Mouse (Mus musculus): ENCODE data around the gene Atp2a2. TPM values are rescaled to one million over a fixed set of nuclear protein-coding genes. Genes with fewer than 3 reads are reported as not detected.
A peak's percentile ranks its signal among the peaks of the same experiment; 100 is the strongest.
"Not testable (repeated sequence)": the region's sequence is repeated elsewhere in the genome, so short reads cannot be mapped to it uniquely, and the experiment has no call there.

The Atp2a2 gene
- polyA plus RNA-seq, 1 experiment from 2014 or later, result 255 TPM

GRCm38 (mm10) chr5:122458066-122458465 is 44.0 kb downstream of the Atp2a2 start:
- no peak for ATAC-seq (replicated peaks; ENCODE audit: insufficient number of reproducible peaks, low FRiP score, low TSS enrichment)
- peaks cover 88% of the 10 kb centered on the region for H3K36me3 ChIP-seq (ENCODE audit: control insufficient read depth, insufficient read depth, low read length)
- WGBS (ENCODE audit: insufficient replicate concordance), result 90% methylated on average over 4 of the region's 4 CpGs
- H3K9me3 ChIP-seq (replicated peaks; ENCODE audit: control insufficient read depth, low read length), result no peaks in the 10 kb centered on the region
- no peaks in the 10 kb centered on the region for H3K27me3 ChIP-seq (ENCODE audit: control insufficient read depth, insufficient read depth, low read length)
- H3K4me2 ChIP-seq, result no peak overlapping the region
- H3K4me1 ChIP-seq (ENCODE audit: control insufficient read depth, insufficient read depth, low read length), result 0 out of 2 replicates have a peak, but pooled peaks cover 7% of the 10 kb centered on the region
- no peak overlapping the region for H3K4me3 ChIP-seq (ENCODE audit: low read depth, low read length)
- H3K27ac ChIP-seq (ENCODE audit: low read depth, low read length), result no peak overlapping the region
- no peak overlapping the region for H3K9ac ChIP-seq (ENCODE audit: low read depth, low read length)

- not testable (repeated sequence) for H3K4me2 ChIP-seq; H3K4me3 ChIP-seq (ENCODE audit: low read depth, low read length); H3K27me3 ChIP-seq (ENCODE audit: control insufficient read depth, insufficient read depth, low read length); H3K4me1 ChIP-seq (ENCODE audit: control insufficient read depth, insufficient read depth, low read length); ATAC-seq (replicated peaks; ENCODE audit: insufficient number of reproducible peaks, low FRiP score, low TSS enrichment); H3K9me3 ChIP-seq (replicated peaks; ENCODE audit: control insufficient read depth, low read length); H3K9ac ChIP-seq (ENCODE audit: low read depth, low read length); H3K27ac ChIP-seq (ENCODE audit: low read depth, low read length)
- WGBS (ENCODE audit: insufficient replicate concordance), result 78% methylated on average over 9 of the region's 9 CpGs
- H3K36me3 ChIP-seq (ENCODE audit: control insufficient read depth, insufficient read depth, low read length), result peaks cover 85% of the 10 kb centered on the region
Measured at GRCm38 (mm10) chr5:122457054-122457453, 45.0 kb downstream of the Atp2a2 start.

- 0 out of 2 replicates have a peak, but pooled peaks cover 7% of the 10 kb centered on the region for H3K4me1 ChIP-seq (ENCODE audit: control insufficient read depth, insufficient read depth, low read length)
- H3K9me3 ChIP-seq (replicated peaks; ENCODE audit: control insufficient read depth, low read length), result no peaks in the 10 kb centered on the region
- H3K27me3 ChIP-seq (ENCODE audit: control insufficient read depth, insufficient read depth, low read length), result no peaks in the 10 kb centered on the region
- H3K4me2 ChIP-seq, result no peak overlapping the region
- 0 out of 2 replicates have a peak overlapping the region, but pooled peaks have one; percentile 34 for H3K9ac ChIP-seq (ENCODE audit: low read depth, low read length)
- no peak overlapping the region for H3K27ac ChIP-seq (ENCODE audit: low read depth, low read length)
- peaks cover 73% of the 10 kb centered on the region for H3K36me3 ChIP-seq (ENCODE audit: control insufficient read depth, insufficient read depth, low read length)
- WGBS (ENCODE audit: insufficient replicate concordance), result 83% methylated on average over 3 of the region's 3 CpGs
- no peak overlapping the region for H3K4me3 ChIP-seq (ENCODE audit: low read depth, low read length)
- no peak for ATAC-seq (replicated peaks; ENCODE audit: insufficient number of reproducible peaks, low FRiP score, low TSS enrichment)
Measured at GRCm38 (mm10) chr5:122455584-122455983, 46.4 kb downstream of the Atp2a2 start.

- 0 out of 2 replicates have a peak overlapping the region, but pooled peaks have one; percentile 50 for H3K27ac ChIP-seq (ENCODE audit: low read depth, low read length)
- 88% methylated on average over 3 of the region's 3 CpGs for WGBS (ENCODE audit: insufficient replicate concordance)
Measured at GRCm38 (mm10) chr5:122454883-122455282, 47.1 kb downstream of the Atp2a2 start.

GRCm38 (mm10) chr5:122454442-122454841 is 47.6 kb downstream of the Atp2a2 start:
- no peaks in the 10 kb centered on the region for H3K27me3 ChIP-seq (ENCODE audit: control insufficient read depth, insufficient read depth, low read length)
- H3K4me3 ChIP-seq (ENCODE audit: low read depth, low read length), result no peak overlapping the region
- peak overlapping the region; percentile 50; the same call in 1 of the 2 replicates for H3K27ac ChIP-seq (ENCODE audit: low read depth, low read length)
- no peak overlapping the region for H3K9ac ChIP-seq (ENCODE audit: low read depth, low read length)
- H3K4me2 ChIP-seq, result no peak overlapping the region
- H3K9me3 ChIP-seq (replicated peaks; ENCODE audit: control insufficient read depth, low read length), result no peaks in the 10 kb centered on the region
- peaks cover 61% of the 10 kb centered on the region for H3K36me3 ChIP-seq (ENCODE audit: control insufficient read depth, insufficient read depth, low read length)
- 93% methylated on average over 4 of the region's 4 CpGs for WGBS (ENCODE audit: insufficient replicate concordance)
- no peak; the same call in 1 of the 2 replicates for ATAC-seq (replicated peaks; ENCODE audit: insufficient number of reproducible peaks, low FRiP score, low TSS enrichment)
- H3K4me1 ChIP-seq (ENCODE audit: control insufficient read depth, insufficient read depth, low read length), result 0 out of 2 replicates have a peak, but pooled peaks cover 7% of the 10 kb centered on the region

More at GRCm38 (mm10) chr5:122454883-122455282, 47.1 kb downstream of the Atp2a2 start:
- Histone ChIP-seq H3K27me3 (ENCODE audit: control insufficient read depth, insufficient read depth, low read length) (no peaks in the 10 kb centered on the region), H3K36me3 (ENCODE audit: control insufficient read depth, insufficient read depth, low read length) (peaks cover 66% of the 10 kb centered on the region), H3K4me2 (no peak overlapping the region), H3K4me1 (ENCODE audit: control insufficient read depth, insufficient read depth, low read length) (0 out of 2 replicates have a peak, but pooled peaks cover 7% of the 10 kb centered on the region), H3K9me3 (replicated peaks; ENCODE audit: control insufficient read depth, low read length) (no peaks in the 10 kb centered on the region), H3K9ac (ENCODE audit: low read depth, low read length) (no peak overlapping the region), H3K4me3 (ENCODE audit: low read depth, low read length) (no peak overlapping the region)
- ATAC-seq (replicated peaks; ENCODE audit: insufficient number of reproducible peaks, low FRiP score, low TSS enrichment), result no peak

- H3K27ac ChIP-seq (ENCODE audit: low read depth, low read length), result peak overlapping the region; percentile 35; the same call in 1 of the 2 replicates
- H3K4me2 ChIP-seq, result no peak overlapping the region
- no peak overlapping the region for H3K4me3 ChIP-seq (ENCODE audit: low read depth, low read length)
- 0 out of 2 replicates have a peak, but pooled peaks cover 7% of the 10 kb centered on the region for H3K4me1 ChIP-seq (ENCODE audit: control insufficient read depth, insufficient read depth, low read length)
- no peak overlapping the region for H3K9ac ChIP-seq (ENCODE audit: low read depth, low read length)
- WGBS (ENCODE audit: insufficient replicate concordance), result 54% methylated on average over 6 of the region's 6 CpGs
- H3K9me3 ChIP-seq (replicated peaks; ENCODE audit: control insufficient read depth, low read length), result no peaks in the 10 kb centered on the region
- H3K36me3 ChIP-seq (ENCODE audit: control insufficient read depth, insufficient read depth, low read length), result peaks cover 49% of the 10 kb centered on the region
- ATAC-seq (replicated peaks; ENCODE audit: insufficient number of reproducible peaks, low FRiP score, low TSS enrichment), result no peak
- H3K27me3 ChIP-seq (ENCODE audit: control insufficient read depth, insufficient read depth, low read length), result no peaks in the 10 kb centered on the region
Measured at GRCm38 (mm10) chr5:122453188-122453587, 48.8 kb downstream of the Atp2a2 start.

GRCm38 (mm10) chr5:122452194-122452593 is 49.8 kb downstream of the Atp2a2 start:
- 70% methylated on average over 7 of the region's 7 CpGs for WGBS (ENCODE audit: insufficient replicate concordance)
- Histone ChIP-seq H3K36me3 (ENCODE audit: control insufficient read depth, insufficient read depth, low read length) (peaks cover 39% of the 10 kb centered on the region), H3K9me3 (replicated peaks; ENCODE audit: control insufficient read depth, low read length) (no peaks in the 10 kb centered on the region), H3K4me3 (ENCODE audit: low read depth, low read length) (no peak overlapping the region), H3K4me1 (ENCODE audit: control insufficient read depth, insufficient read depth, low read length) (0 out of 2 replicates have a peak, but pooled peaks cover 7% of the 10 kb centered on the region), H3K4me2 (no peak overlapping the region), H3K9ac (ENCODE audit: low read depth, low read length) (no peak overlapping the region), H3K27me3 (ENCODE audit: control insufficient read depth, insufficient read depth, low read length) (no peaks in the 10 kb centered on the region), H3K27ac (ENCODE audit: low read depth, low read length) (peak overlapping the region; percentile 43; the same call in 1 of the 2 replicates)
- ATAC-seq (replicated peaks; ENCODE audit: insufficient number of reproducible peaks, low FRiP score, low TSS enrichment), result no peak

- no peak overlapping the region for H3K9ac ChIP-seq (ENCODE audit: low read depth, low read length)
- 0 out of 2 replicates have a peak, but pooled peaks cover 7% of the 10 kb centered on the region for H3K4me1 ChIP-seq (ENCODE audit: control insufficient read depth, insufficient read depth, low read length)
- H3K36me3 ChIP-seq (ENCODE audit: control insufficient read depth, insufficient read depth, low read length), result peaks cover 37% of the 10 kb centered on the region
- H3K27me3 ChIP-seq (ENCODE audit: control insufficient read depth, insufficient read depth, low read length), result no peaks in the 10 kb centered on the region
- 78% methylated on average over 5 of the region's 5 CpGs for whole genome bisulfite sequencing (ENCODE audit: insufficient replicate concordance)
- no peak for ATAC-seq (replicated peaks; ENCODE audit: insufficient number of reproducible peaks, low FRiP score, low TSS enrichment)
- H3K27ac ChIP-seq (ENCODE audit: low read depth, low read length), result peak overlapping the region; percentile 35; the same call in 1 of the 2 replicates
- no peaks in the 10 kb centered on the region for H3K9me3 ChIP-seq (replicated peaks; ENCODE audit: control insufficient read depth, low read length)
- no peak overlapping the region for H3K4me2 ChIP-seq
- no peak overlapping the region for H3K4me3 ChIP-seq (ENCODE audit: low read depth, low read length)
Measured at GRCm38 (mm10) chr5:122451324-122451723, 50.7 kb downstream of the Atp2a2 start.

- H3K27me3 ChIP-seq (ENCODE audit: control insufficient read depth, insufficient read depth, low read length), result no peaks in the 10 kb centered on the region
- no peak overlapping the region for H3K4me2 ChIP-seq
- WGBS (ENCODE audit: insufficient replicate concordance), result 54% methylated on average over 5 of the region's 5 CpGs
- H3K36me3 ChIP-seq (ENCODE audit: control insufficient read depth, insufficient read depth, low read length), result peaks cover 36% of the 10 kb centered on the region
- no peak overlapping the region for H3K9ac ChIP-seq (ENCODE audit: low read depth, low read length)
- H3K9me3 ChIP-seq (replicated peaks; ENCODE audit: control insufficient read depth, low read length), result no peaks in the 10 kb centered on the region
- H3K4me3 ChIP-seq (ENCODE audit: low read depth, low read length), result no peak overlapping the region
- H3K4me1 ChIP-seq (ENCODE audit: control insufficient read depth, insufficient read depth, low read length), result 0 out of 2 replicates have a peak, but pooled peaks cover 7% of the 10 kb centered on the region
- no peak for ATAC-seq (replicated peaks; ENCODE audit: insufficient number of reproducible peaks, low FRiP score, low TSS enrichment)
- H3K27ac ChIP-seq (ENCODE audit: low read depth, low read length), result 0 out of 2 replicates have a peak overlapping the region, but pooled peaks have one; percentile 10
Measured at GRCm38 (mm10) chr5:122450913-122451317, 51.1 kb downstream of the Atp2a2 start.

Measured in heart, embryonic 11.5 days (tissue).